Mouse (Mus musculus): ENCODE data around the gene Adgrd1.

DNA sequence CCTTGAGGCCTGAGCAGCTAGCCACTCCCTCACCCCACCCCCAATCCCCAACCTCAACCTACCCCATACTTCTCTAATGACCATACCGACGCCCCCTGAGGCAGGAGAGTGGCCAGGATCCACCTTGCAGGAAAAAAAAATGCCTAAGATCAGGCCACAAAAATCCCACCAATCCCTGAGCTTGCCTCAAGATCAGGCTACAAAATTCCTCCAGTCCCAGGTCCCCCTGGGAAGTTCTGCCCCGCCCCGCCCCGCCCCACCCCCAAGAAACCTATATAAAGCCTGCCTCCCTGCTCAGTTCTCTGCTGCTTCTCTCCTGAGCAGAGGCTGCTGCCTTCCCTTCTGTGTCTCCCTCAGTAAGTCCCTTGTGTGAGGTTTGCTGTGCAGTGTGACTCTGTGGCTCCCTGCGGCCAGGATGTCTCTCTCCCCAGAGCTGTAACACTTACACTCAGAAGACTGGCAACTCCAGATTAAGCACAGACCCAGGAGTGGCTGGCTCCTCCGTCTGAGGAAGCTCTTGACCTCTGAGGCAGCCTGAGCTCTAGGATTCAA, 137.4 kb downstream of the Adgrd1 start:
- TF ChIP-seq CTCF (IDR thresholded peaks at IDR 0.05; ENCODE audit: low read depth), result no peak
- no peak for TF ChIP-seq EP300 (IDR thresholded peaks at IDR 0.05; ENCODE audit: low read depth)
